Mouse (Mus musculus): ENCODE measurements at regions not wholly inside any gene's neighbourhood (a gene's known extent, or its start where the extent isn't known, plus 50 kb on each side); places are given as distances from the start of the nearest gene placed in this dataset.

DNA sequence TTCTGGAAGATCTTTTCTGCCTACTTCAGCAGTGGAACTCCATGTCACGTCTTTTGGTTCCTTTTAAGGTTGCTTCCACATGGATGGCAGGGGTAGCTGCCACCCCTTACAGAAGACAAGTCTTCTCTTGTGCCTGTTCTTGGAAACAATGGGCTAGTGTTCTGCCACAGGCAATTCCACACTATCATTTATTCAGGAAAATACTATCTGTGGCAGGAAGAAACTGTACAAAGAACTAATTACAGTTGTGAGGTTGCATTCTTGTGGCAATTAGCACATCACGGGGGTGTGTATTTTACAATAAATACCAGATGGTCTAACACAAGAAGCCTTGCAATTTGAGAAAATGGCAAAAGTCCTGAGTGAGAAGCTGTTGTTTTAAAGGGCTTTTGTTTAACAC, 489.8 kb downstream of the Ccdc50 start:
- CTCF ChIA-PET: no interaction called here
- POLR2A ChIA-PET: no interaction called here

- CTCF ChIA-PET: no interaction called here
- POLR2A ChIA-PET: no interaction called here
Observed at GRCm38 (mm10) chr16:27878950-27879349, 490.3 kb downstream of the Ccdc50 start.

DNA sequence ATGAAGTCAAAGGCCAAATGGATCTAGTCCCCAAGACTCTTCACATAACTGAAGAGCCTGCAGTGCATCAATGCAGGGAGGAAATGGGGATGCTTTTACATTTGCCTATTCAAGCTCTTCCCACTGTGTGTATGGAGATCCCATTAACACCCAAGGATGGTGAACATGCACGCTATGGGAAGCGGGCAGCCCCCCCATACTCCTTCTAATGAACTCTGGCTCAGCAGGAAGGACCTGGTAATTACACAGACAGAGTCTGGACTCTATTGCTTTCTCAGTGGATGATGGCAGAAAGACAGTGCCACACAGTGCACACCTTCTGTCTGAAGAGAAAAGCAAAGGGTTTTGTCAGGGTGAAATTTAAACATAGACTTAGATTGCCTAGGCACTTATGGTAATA, 495.7 kb downstream of the Ccdc50 start:
- ChIA-PET POLR2A (no interaction called here), CTCF (no interaction called here)

- ChIA-PET POLR2A (interaction anchor here in 1 of 4 experiments (0.6 to 1.2 kb wide), 2 partner anchors 9 to 322 kb away, joined by 3 to 4 read pairs; no protein-coding TSS in a partner anchor), CTCF (interaction anchor here in 1 of 4 experiments (0.6 kb wide), 1 partner anchor 1828 kb away, joined by 3 read pairs; no protein-coding TSS in a partner anchor)
Observed at GRCm38 (mm10) chr16:27906036-27906435, 517.4 kb downstream of the Ccdc50 start.

- POLR2A ChIA-PET: interaction anchor here in 1 of 4 experiments (0.6 kb wide), 1 partner anchor 9 kb away, joined by 3 read pairs; no protein-coding TSS in a partner anchor
- CTCF ChIA-PET: no interaction called here
Observed at GRCm38 (mm10) chr16:27915422-27915821, 526.8 kb downstream of the Ccdc50 start.

GRCm38 (mm10) chr16:27925528-27926360, 537.1 kb downstream of the Ccdc50 start:
- CTCF ChIA-PET: no interaction called here
- POLR2A ChIA-PET: no interaction called here

DNA sequence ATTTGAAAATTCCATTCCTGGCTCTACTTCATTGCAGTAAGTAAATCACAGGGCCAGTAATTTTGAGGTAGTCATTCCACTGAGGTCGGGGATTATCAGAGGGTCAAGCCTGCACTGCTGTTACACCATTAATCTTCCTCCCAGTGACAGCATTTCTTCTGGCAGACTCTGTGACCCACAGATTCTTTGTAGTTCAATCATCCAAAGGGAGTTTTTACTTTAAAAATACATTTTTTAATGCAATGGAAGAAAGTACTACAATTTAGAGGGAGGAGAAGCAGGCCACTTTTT, 537.6 kb downstream of the Ccdc50 start:
- POLR2A ChIA-PET: interaction anchor here in 1 of 4 experiments (0.5 kb wide), 1 partner anchor 1112 kb away, joined by 13 read pairs; no protein-coding TSS in a partner anchor

GRCm38 (mm10) chr16:27949291-27949690, 560.6 kb downstream of the Ccdc50 start:
- CTCF ChIA-PET: no interaction called here
- POLR2A ChIA-PET: no interaction called here

More for the DNA sequence above, 537.6 kb downstream of the Ccdc50 start:
- CTCF ChIA-PET: no interaction called here

- POLR2A ChIA-PET: no interaction called here
- CTCF ChIA-PET: no interaction called here
Observed at GRCm38 (mm10) chr16:27949811-27950210, 561.1 kb downstream of the Ccdc50 start.

- ChIA-PET CTCF (no interaction called here), POLR2A (no interaction called here)
Observed at GRCm38 (mm10) chr16:27962811-27963210, 574.1 kb downstream of the Ccdc50 start.

DNA sequence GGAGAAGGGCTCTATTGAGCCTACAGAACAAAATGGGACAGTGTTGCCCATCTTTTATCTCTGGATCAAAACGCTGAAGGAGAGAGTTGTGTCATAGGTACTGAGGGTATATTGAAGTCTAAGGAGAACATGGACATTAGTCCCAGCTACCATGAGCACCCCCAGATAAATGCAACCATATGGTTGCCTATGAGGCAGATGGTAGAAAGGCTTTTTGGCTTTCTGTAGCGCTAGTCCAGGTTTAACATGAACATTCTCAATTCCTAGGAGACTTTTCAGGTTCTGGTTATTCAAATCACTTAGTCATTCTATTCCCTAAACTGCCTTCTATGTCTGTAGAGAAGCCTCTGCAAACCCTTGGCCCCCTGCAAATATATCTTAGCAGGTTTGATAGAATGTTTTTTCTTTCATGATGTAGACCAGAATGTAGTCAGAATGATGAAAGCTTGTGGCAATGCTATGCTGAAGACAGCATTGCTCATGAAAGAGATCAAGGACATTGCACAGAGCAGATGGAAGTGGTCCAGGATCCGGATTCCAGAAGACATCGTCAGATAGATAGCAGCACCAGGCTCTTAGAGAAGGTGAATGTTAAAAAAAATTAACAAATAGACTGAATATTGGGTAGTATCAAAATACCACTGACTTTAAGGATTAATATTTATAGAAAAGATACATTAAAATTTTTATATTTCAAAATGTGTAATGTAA, 590.2 kb downstream of the Ccdc50 start:
- ChIA-PET CTCF (no interaction called here), POLR2A (no interaction called here)

- POLR2A ChIA-PET: no interaction called here
Observed at GRCm38 (mm10) chr16:28015276-28015897, 626.7 kb downstream of the Ccdc50 start.

DNA sequence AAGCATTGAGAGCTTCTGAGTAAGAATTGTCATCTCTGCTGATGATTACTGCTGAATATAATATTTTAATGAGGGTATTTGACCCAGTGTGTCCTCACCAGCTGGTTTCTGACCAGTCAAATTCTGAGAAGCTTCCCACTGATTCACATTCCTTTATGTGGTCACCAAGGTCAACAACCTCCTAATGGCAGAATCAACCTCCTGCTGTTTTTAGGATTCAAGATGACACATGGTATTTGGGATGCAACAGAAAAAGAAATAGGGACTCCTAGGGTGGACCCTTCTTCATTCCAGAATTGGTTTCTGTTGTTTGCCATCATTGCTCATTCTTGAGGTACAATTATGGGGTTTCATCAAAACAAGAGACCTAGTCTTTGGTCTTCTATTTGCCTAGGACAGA, 629.6 kb downstream of the Ccdc50 start:
- ChIA-PET CTCF (no interaction called here), POLR2A (no interaction called here)

More at GRCm38 (mm10) chr16:28015276-28015897, 626.7 kb downstream of the Ccdc50 start:
- CTCF ChIA-PET: no interaction called here

GRCm38 (mm10) chr16:28038954-28039353, 650.3 kb downstream of the Ccdc50 start:
- POLR2A ChIA-PET: no interaction called here
- CTCF ChIA-PET: no interaction called here

GRCm38 (mm10) chr16:28043046-28043445, 654.4 kb downstream of the Ccdc50 start:
- CTCF ChIA-PET: interaction anchor here in 1 of 4 experiments (0.6 kb wide), 1 partner anchor 17 kb away, joined by 3 read pairs; no protein-coding TSS in a partner anchor

DNA sequence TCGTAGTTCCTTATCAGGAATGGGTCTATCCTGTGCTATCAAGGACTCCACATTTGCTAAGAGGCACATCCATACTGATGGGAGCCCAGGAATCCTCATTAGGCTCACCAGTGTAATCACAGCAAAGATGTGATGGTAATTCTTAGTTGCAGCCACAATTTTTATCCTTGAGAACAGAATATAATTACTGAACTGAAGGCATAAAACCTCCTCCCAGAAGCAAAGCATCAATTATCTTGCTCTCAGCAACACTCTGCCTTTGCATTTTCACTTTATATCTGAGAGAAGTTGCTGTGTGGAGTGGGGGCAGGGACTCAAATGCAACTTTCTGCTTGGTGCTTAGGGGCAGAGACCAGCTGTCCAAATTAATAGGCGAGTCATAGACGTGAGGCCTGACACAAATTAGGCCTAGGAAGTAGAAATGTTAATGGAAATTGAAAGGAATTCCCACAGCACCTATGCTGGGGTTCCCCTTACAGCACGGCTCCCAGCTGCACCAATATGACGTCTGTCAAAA, 676.2 kb downstream of the Ccdc50 start:
- POLR2A ChIA-PET: no interaction called here
- CTCF ChIA-PET: no interaction called here

More at GRCm38 (mm10) chr16:28043046-28043445, 654.4 kb downstream of the Ccdc50 start:
- POLR2A ChIA-PET: no interaction called here

DNA sequence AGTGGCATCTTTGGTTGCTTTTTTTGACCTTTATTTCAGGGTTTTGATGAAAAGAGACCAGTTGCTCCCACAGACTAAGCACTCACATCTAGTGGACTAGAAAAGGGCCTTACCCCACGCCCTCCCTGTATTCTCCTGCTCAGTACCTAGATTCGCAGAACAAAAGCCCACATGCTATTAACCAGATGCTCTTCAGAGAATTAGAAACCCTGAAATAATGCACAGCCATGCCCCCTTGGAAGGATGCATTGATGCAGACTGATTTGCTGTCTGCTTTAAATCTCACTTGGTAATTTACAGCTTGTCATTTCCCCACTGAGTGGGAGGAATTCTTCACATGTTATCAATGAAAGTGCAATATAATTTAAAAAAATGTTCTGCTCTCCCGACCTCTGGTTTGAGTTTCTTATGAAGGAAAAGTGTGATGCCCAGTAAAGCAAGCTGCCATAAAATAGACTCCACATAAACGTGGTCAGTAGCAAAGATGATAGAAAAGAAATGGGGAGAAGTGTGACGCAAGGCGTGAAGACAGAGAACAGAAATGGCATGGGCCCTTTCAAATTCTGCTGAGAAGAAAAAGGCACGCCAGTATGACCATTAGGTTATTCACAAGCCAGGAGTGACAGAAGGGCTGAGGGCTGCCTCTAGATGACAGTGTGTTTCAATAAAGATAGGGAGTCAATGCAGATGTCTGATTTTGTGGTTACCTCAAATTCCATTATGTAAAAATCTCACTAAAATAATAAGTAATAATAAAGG, 669.8 kb downstream of the Fgf12 start:
- ChIA-PET CTCF (no interaction called here), POLR2A (no interaction called here)

DNA sequence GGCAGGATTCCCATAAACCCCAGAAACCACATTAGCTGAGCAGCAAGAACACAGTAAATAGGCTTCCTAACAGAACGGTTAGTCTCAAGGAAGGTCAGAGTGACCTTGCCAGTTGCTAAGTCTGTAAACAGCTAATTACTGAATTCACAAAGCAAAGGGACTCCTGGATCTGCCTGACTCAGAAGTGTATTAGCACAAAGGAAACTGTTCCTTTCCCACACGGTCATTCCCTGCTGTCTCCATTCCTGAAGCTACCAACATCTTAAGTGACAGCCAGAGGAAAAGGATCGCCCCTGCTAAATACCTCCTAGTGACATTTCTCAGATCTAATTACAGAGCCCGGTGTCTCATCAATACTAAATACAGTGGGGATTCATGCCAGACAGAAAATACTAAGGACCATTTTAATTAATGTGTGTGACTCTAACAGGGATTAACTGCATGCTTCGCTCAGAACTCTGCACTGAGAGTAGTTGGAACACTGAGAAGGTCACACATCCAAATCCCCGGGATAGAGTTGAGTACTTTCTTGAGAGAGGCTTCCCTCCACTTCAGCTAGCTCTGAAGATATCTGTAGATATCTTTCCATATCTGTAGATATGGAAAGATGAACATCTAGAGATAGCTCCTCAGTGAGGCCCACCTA, 663.3 kb downstream of the Fgf12 start:
- POLR2A ChIA-PET: no interaction called here
- CTCF ChIA-PET: interaction anchor here in 1 of 4 experiments (0.6 to 0.7 kb wide), 2 partner anchors 16 to 454 kb away, joined by 3 to 7 read pairs; no protein-coding TSS in a partner anchor
